Mouse (Mus musculus): ENCODE measurements around the gene 1700025B11Rik.
"Not testable (repeated sequence)": the region's sequence is repeated elsewhere in the genome, so short reads cannot be mapped to it uniquely, and the experiment has no call there.

Gene 1700025B11Rik

GRCm38 (mm10) chr15:77561792-77562191 lies at the start of gene 1700025B11Rik:
1700025B11Rik (minus strand) TSS chr15:77561892.
- DNase-seq, result no peak

- no peak for DNase-seq
Measured at GRCm38 (mm10) chr15:77606069-77606468, 44.4 kb upstream of the 1700025B11Rik start.

- no peak for DNase-seq
Measured at GRCm38 (mm10) chr15:77598958-77599357, 37.3 kb upstream of the 1700025B11Rik start, which contains the start of gene Gm36245. Gm36245 (plus strand) TSS chr15:77599258.

GRCm38 (mm10) chr15:77598429-77598828 lies 36.7 kb upstream of the 1700025B11Rik start:
- DNase-seq, result no peak

- DNase-seq, result no peak
Measured at GRCm38 (mm10) chr15:77595961-77596360, 34.3 kb upstream of the 1700025B11Rik start, which contains the start of gene Apol10b. Apol10b (minus strand) TSS chr15:77596125.

GRCm38 (mm10) chr15:77593557-77593956 lies 31.9 kb upstream of the 1700025B11Rik start:
- DNase-seq, result no peak

- DNase-seq, result no peak
Measured at GRCm38 (mm10) chr15:77590881-77591280, 29.2 kb upstream of the 1700025B11Rik start.

GRCm38 (mm10) chr15:77588981-77589380 lies 27.3 kb upstream of the 1700025B11Rik start:
- no peak for DNase-seq

- DNase-seq, result no peak
Measured at GRCm38 (mm10) chr15:77587026-77587425, 25.3 kb upstream of the 1700025B11Rik start.

- DNase-seq, result peak; percentile 7
Measured at GRCm38 (mm10) chr15:77581681-77582080, 20.0 kb upstream of the 1700025B11Rik start.

GRCm38 (mm10) chr15:77579311-77579710 lies 17.6 kb upstream of the 1700025B11Rik start:
- DNase-seq, result no peak

- no peak for DNase-seq
Measured at GRCm38 (mm10) chr15:77578801-77579200, 17.1 kb upstream of the 1700025B11Rik start.

- no peak for DNase-seq
Measured at GRCm38 (mm10) chr15:77563219-77563618, 1.5 kb upstream of the 1700025B11Rik start.

GRCm38 (mm10) chr15:77539221-77539620 lies 22.5 kb downstream of the 1700025B11Rik start:
- not testable (repeated sequence) for DNase-seq

- DNase-seq, result no peak
Measured at GRCm38 (mm10) chr15:77533216-77533615, 28.5 kb downstream of the 1700025B11Rik start, which contains the start of gene Apol7c. Apol7c (minus strand) TSS chr15:77533316.

GRCm38 (mm10) chr15:77523186-77523843 lies 38.4 kb downstream of the 1700025B11Rik start:
- peak; percentile 25 for DNase-seq

GRCm38 (mm10) chr15:77520596-77520995 lies 41.1 kb downstream of the 1700025B11Rik start:
- not testable (repeated sequence) for DNase-seq

Measured in right cerebral cortex, postnatal 25 days (tissue).